Mouse (Mus musculus) G1E (cell line): ENCODE data around the gene Bicral.

ENCODE experiments used
- CTCF ChIP-seq: IDR thresholded peaks from 2 replicates; pipeline ENCODE4 v1.5.1; 2012; ENCODE audit warnings: low read depth, low read length, inconsistent platforms, mixed read lengths
- GATA1 ChIP-seq: IDR thresholded peaks from 2 replicates; pipeline ENCODE4 v1.6.1; 2012; ENCODE audit warnings: borderline replicate concordance, low read length, inconsistent platforms, mixed read lengths
- TAL1 ChIP-seq: conservative IDR thresholded peaks from 2 replicates; pipeline ENCODE4 v1.6.1; 2012; ENCODE audit warnings: low read depth, low read length, inconsistent platforms, mixed read lengths

GRCm38 (mm10) chr17:46772404-46773277 lies 85.6 kb downstream of the Bicral start, which contains the start of gene 2310039H08Rik:
- TF ChIP-seq CTCF, result no peak
- TF ChIP-seq GATA1, result no peak
- TF ChIP-seq TAL1, result no peak
